Mouse (Mus musculus): ENCODE measurements around the gene Rsph1. TPM values are rescaled to one million over a fixed set of nuclear protein-coding genes. Genes with fewer than 3 reads are reported as not detected.
"Not testable (repeated sequence)": the region's sequence is repeated elsewhere in the genome, so short reads cannot be mapped to it uniquely, and the experiment has no call there.

Gene Rsph1
- polyA plus RNA-seq, 1 experiment from 2014 or later: 1.7 TPM

- no peaks in the 10 kb centered on the region for H3K9me3 ChIP-seq (replicated peaks; ENCODE audit: control insufficient read depth, low read length)
- no peak overlapping the region for H3K4me2 ChIP-seq
- WGBS (ENCODE audit: insufficient replicate concordance): 61% methylated on average over 6 of the region's 6 CpGs
- no peak overlapping the region for H3K4me3 ChIP-seq (ENCODE audit: low read depth, low read length)
- no peak overlapping the region for H3K9ac ChIP-seq (ENCODE audit: low read depth, low read length)
- no peaks in the 10 kb centered on the region for H3K4me1 ChIP-seq (ENCODE audit: control insufficient read depth, insufficient read depth, low read length)
- H3K27ac ChIP-seq (ENCODE audit: low read depth, low read length): no peak overlapping the region
- no peak for ATAC-seq (replicated peaks; ENCODE audit: insufficient number of reproducible peaks, low FRiP score, low TSS enrichment)
- H3K27me3 ChIP-seq (ENCODE audit: control insufficient read depth, insufficient read depth, low read length): no peaks in the 10 kb centered on the region
- no peaks in the 10 kb centered on the region for H3K36me3 ChIP-seq (ENCODE audit: control insufficient read depth, insufficient read depth, low read length)
These were observed 2.0 kb downstream of the Rsph1 start for GRCm38 (mm10) chr17:31275181-31275580.

- H3K4me1 ChIP-seq (ENCODE audit: control insufficient read depth, insufficient read depth, low read length): no peaks in the 10 kb centered on the region
- H3K36me3 ChIP-seq (ENCODE audit: control insufficient read depth, insufficient read depth, low read length): no peaks in the 10 kb centered on the region
- ATAC-seq (replicated peaks; ENCODE audit: insufficient number of reproducible peaks, low FRiP score, low TSS enrichment): no peak
- no peaks in the 10 kb centered on the region for H3K27me3 ChIP-seq (ENCODE audit: control insufficient read depth, insufficient read depth, low read length)
- H3K4me3 ChIP-seq (ENCODE audit: low read depth, low read length): no peak overlapping the region
- no peak overlapping the region for H3K4me2 ChIP-seq
- no peaks in the 10 kb centered on the region for H3K9me3 ChIP-seq (replicated peaks; ENCODE audit: control insufficient read depth, low read length)
- H3K9ac ChIP-seq (ENCODE audit: low read depth, low read length): no peak overlapping the region
- H3K27ac ChIP-seq (ENCODE audit: low read depth, low read length): no peak overlapping the region
- WGBS (ENCODE audit: insufficient replicate concordance): 89% methylated on average over 8 of the region's 8 CpGs
These were observed 3.6 kb downstream of the Rsph1 start for GRCm38 (mm10) chr17:31273631-31274030.

DNA sequence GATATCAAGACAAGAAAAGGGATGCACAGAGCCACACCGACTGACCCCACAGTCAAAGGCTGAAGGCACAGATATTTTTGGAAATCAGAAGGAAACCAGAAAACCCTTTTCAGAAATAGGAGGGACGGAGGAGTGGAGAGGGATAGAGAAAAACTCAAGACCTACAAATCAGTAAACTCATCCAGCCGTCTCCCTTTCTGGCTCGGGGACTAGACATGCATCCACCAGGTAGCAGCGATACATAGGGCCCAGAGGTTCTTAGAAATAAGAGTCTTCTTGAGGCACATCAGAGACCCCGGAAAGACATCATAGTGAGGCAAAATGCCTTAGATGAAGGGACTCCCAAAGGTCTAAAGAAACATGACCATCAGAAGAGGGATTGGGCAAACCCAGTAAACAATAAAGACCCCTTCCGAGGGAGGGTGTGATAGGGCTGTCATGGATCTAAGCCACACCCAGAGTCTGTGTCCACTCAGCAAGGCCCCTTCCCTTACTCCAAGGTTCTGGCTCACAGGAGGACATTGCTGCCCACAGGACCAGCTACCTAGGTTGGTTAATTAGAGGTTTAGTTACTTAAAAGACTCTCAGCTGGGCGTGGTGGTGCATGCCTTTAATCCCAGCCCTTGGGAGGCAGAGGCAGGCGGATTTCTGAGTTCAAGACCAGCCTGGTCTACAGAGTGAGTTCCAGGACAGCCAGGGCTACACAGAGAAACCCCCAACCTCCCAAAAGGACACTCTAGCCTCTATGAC lies 4.6 kb downstream of the Rsph1 start:
- Histone ChIP-seq H3K9me3 (replicated peaks; ENCODE audit: control insufficient read depth, low read length) (no peaks in the 10 kb centered on the region), H3K4me2 (no peak overlapping the region), H3K27me3 (ENCODE audit: control insufficient read depth, insufficient read depth, low read length) (no peaks in the 10 kb centered on the region), H3K9ac (ENCODE audit: low read depth, low read length) (no peak overlapping the region), H3K36me3 (ENCODE audit: control insufficient read depth, insufficient read depth, low read length) (no peaks in the 10 kb centered on the region), H3K4me3 (ENCODE audit: low read depth, low read length) (no peak overlapping the region), H3K4me1 (ENCODE audit: control insufficient read depth, insufficient read depth, low read length) (no peaks in the 10 kb centered on the region), H3K27ac (ENCODE audit: low read depth, low read length) (no peak overlapping the region)
- ATAC-seq (replicated peaks; ENCODE audit: insufficient number of reproducible peaks, low FRiP score, low TSS enrichment): no peak
- 78% methylated on average over 9 of the region's 9 CpGs for WGBS (ENCODE audit: insufficient replicate concordance)

DNA sequence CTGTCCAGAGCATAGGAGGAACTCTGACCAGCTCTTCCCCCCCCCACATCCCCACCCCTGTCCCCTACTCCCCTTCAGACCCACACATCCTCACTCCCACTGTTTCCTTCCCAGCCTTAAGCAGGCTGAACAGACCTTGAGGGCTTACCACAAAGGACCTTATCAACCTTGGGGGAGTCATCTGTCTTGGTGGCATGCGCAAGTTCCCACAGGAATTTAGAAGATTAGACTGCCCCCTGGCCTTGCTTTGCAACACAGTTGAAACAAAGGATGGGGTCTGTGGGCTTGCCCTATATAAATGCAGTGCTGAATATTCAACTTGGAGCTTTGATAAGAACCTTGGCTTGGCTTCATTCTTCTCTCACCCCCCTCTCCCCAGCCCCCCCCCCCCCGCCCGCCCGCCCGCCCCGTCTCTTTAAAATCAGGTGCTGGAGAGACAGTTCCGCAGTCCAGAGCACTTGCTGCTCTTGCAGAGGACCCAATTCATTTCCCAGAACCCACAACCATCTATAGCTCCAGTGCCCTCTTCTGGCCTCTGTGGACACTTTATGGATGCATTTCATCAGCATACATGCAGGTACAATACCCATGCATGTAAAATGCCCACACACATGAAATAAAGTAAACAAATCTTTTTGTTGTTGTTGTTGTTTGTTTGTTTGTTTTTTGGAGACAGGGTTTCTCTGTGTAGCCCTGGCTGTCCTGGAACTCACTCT lies 5.9 kb downstream of the Rsph1 start:
- no peaks in the 10 kb centered on the region for H3K27me3 ChIP-seq (ENCODE audit: control insufficient read depth, insufficient read depth, low read length)
- no peaks in the 10 kb centered on the region for H3K36me3 ChIP-seq (ENCODE audit: control insufficient read depth, insufficient read depth, low read length)
- no peak overlapping the region for H3K4me2 ChIP-seq
- 35% methylated on average over 7 of the region's 7 CpGs for WGBS (ENCODE audit: insufficient replicate concordance)
- no peaks in the 10 kb centered on the region for H3K4me1 ChIP-seq (ENCODE audit: control insufficient read depth, insufficient read depth, low read length)
- ATAC-seq (replicated peaks; ENCODE audit: insufficient number of reproducible peaks, low FRiP score, low TSS enrichment): no peak
- H3K9me3 ChIP-seq (replicated peaks; ENCODE audit: control insufficient read depth, low read length): no peaks in the 10 kb centered on the region
- H3K27ac ChIP-seq (ENCODE audit: low read depth, low read length): no peak overlapping the region
- H3K9ac ChIP-seq (ENCODE audit: low read depth, low read length): no peak overlapping the region
- no peak overlapping the region for H3K4me3 ChIP-seq (ENCODE audit: low read depth, low read length)

GRCm38 (mm10) chr17:31270736-31271135 lies 6.4 kb downstream of the Rsph1 start:
- H3K4me3 ChIP-seq (ENCODE audit: low read depth, low read length); H3K4me2 ChIP-seq; H3K4me1 ChIP-seq (ENCODE audit: control insufficient read depth, insufficient read depth, low read length); H3K27ac ChIP-seq (ENCODE audit: low read depth, low read length); H3K9ac ChIP-seq (ENCODE audit: low read depth, low read length); H3K27me3 ChIP-seq (ENCODE audit: control insufficient read depth, insufficient read depth, low read length); ATAC-seq (replicated peaks; ENCODE audit: insufficient number of reproducible peaks, low FRiP score, low TSS enrichment); H3K36me3 ChIP-seq (ENCODE audit: control insufficient read depth, insufficient read depth, low read length); H3K9me3 ChIP-seq (replicated peaks; ENCODE audit: control insufficient read depth, low read length): not testable (repeated sequence)
- 70% methylated on average over 8 of the region's 8 CpGs for WGBS (ENCODE audit: insufficient replicate concordance)

DNA sequence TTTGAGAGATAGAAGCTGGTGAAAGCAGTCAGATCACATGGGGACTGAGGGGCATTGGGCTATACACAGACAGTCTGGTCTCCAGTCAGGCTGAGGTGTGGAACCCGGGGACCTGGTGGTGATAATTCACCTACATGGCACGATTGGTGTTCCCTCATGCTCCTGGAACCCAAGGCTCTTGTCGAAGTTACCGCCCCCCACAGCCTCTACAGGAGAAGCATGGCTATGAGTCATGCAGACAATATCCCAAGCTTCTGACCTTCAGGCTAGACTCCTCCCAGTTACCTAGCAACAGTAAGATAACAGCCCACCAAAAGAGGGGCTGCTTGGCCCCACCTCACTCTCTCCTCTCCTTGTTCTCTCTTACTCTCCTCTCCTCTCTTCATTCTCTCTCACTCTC lies 6.9 kb downstream of the Rsph1 start:
- Histone ChIP-seq H3K9me3 (replicated peaks; ENCODE audit: control insufficient read depth, low read length) (no peaks in the 10 kb centered on the region), H3K27ac (ENCODE audit: low read depth, low read length) (no peak overlapping the region), H3K4me1 (ENCODE audit: control insufficient read depth, insufficient read depth, low read length) (no peaks in the 10 kb centered on the region), H3K36me3 (ENCODE audit: control insufficient read depth, insufficient read depth, low read length) (no peaks in the 10 kb centered on the region), H3K4me3 (ENCODE audit: low read depth, low read length) (no peak overlapping the region), H3K4me2 (no peak overlapping the region), H3K9ac (ENCODE audit: low read depth, low read length) (no peak overlapping the region), H3K27me3 (ENCODE audit: control insufficient read depth, insufficient read depth, low read length) (no peaks in the 10 kb centered on the region)
- ATAC-seq (replicated peaks; ENCODE audit: insufficient number of reproducible peaks, low FRiP score, low TSS enrichment): no peak
- WGBS (ENCODE audit: insufficient replicate concordance): 52% methylated on average over 4 of the region's 4 CpGs

GRCm38 (mm10) chr17:31269761-31270160 lies 7.4 kb downstream of the Rsph1 start:
- H3K27me3 ChIP-seq (ENCODE audit: control insufficient read depth, insufficient read depth, low read length): no peaks in the 10 kb centered on the region
- no peak for ATAC-seq (replicated peaks; ENCODE audit: insufficient number of reproducible peaks, low FRiP score, low TSS enrichment)
- H3K4me1 ChIP-seq (ENCODE audit: control insufficient read depth, insufficient read depth, low read length): no peaks in the 10 kb centered on the region
- WGBS (ENCODE audit: insufficient replicate concordance): 77% methylated on average over 2 of the region's 2 CpGs
- no peak overlapping the region for H3K4me3 ChIP-seq (ENCODE audit: low read depth, low read length)
- H3K4me2 ChIP-seq: no peak overlapping the region
- no peak overlapping the region for H3K9ac ChIP-seq (ENCODE audit: low read depth, low read length)
- H3K36me3 ChIP-seq (ENCODE audit: control insufficient read depth, insufficient read depth, low read length): no peaks in the 10 kb centered on the region
- H3K9me3 ChIP-seq (replicated peaks; ENCODE audit: control insufficient read depth, low read length): no peaks in the 10 kb centered on the region
- H3K27ac ChIP-seq (ENCODE audit: low read depth, low read length): no peak overlapping the region

- WGBS (ENCODE audit: insufficient replicate concordance): 70% methylated on average over 1 of the region's 1 CpGs
- H3K27ac ChIP-seq (ENCODE audit: low read depth, low read length): no peak overlapping the region
- ATAC-seq (replicated peaks; ENCODE audit: insufficient number of reproducible peaks, low FRiP score, low TSS enrichment): no peak
These were observed 9.2 kb downstream of the Rsph1 start for GRCm38 (mm10) chr17:31268016-31268415.

GRCm38 (mm10) chr17:31267603-31268002 lies 9.6 kb downstream of the Rsph1 start:
- no peak for ATAC-seq (replicated peaks; ENCODE audit: insufficient number of reproducible peaks, low FRiP score, low TSS enrichment)
- H3K4me1 ChIP-seq (ENCODE audit: control insufficient read depth, insufficient read depth, low read length): no peaks in the 10 kb centered on the region
- no peaks in the 10 kb centered on the region for H3K36me3 ChIP-seq (ENCODE audit: control insufficient read depth, insufficient read depth, low read length)
- no peak overlapping the region for H3K4me3 ChIP-seq (ENCODE audit: low read depth, low read length)
- H3K27me3 ChIP-seq (ENCODE audit: control insufficient read depth, insufficient read depth, low read length): no peaks in the 10 kb centered on the region
- H3K9me3 ChIP-seq (replicated peaks; ENCODE audit: control insufficient read depth, low read length): no peaks in the 10 kb centered on the region
- no peak overlapping the region for H3K27ac ChIP-seq (ENCODE audit: low read depth, low read length)
- no peak overlapping the region for H3K9ac ChIP-seq (ENCODE audit: low read depth, low read length)
- 77% methylated on average over 6 of the region's 6 CpGs for WGBS (ENCODE audit: insufficient replicate concordance)
- H3K4me2 ChIP-seq: no peak overlapping the region

More at GRCm38 (mm10) chr17:31268016-31268415, 9.2 kb downstream of the Rsph1 start:
- Histone ChIP-seq H3K4me1 (ENCODE audit: control insufficient read depth, insufficient read depth, low read length) (no peaks in the 10 kb centered on the region), H3K9me3 (replicated peaks; ENCODE audit: control insufficient read depth, low read length) (no peaks in the 10 kb centered on the region), H3K4me2 (no peak overlapping the region), H3K9ac (ENCODE audit: low read depth, low read length) (no peak overlapping the region), H3K4me3 (ENCODE audit: low read depth, low read length) (no peak overlapping the region), H3K36me3 (ENCODE audit: control insufficient read depth, insufficient read depth, low read length) (no peaks in the 10 kb centered on the region), H3K27me3 (ENCODE audit: control insufficient read depth, insufficient read depth, low read length) (no peaks in the 10 kb centered on the region)

Measured in heart, embryonic 11.5 days (tissue).